Mouse (Mus musculus): Measurements from ENCODE around the gene Olfr1347.

DNA sequence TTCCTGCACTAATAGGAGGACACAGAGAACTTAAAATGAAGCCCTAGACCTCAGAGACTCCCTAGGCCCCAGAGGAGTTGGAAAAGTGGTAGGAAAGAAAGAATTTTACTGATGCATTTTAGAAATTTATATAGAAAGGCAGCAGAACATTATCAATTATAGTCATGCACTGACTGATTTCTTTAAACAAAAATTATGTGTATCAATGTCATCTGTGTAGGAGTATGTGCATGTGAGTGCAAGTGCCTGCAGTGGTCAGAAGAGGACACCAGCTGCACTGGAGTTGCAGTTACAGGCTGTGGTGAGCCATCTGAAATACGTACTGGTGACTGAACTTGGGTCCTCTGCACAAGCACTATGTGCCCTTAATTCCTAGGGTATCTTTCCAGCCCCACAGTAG, at the start of gene Olfr1347:
- TF ChIP-seq CTCF (IDR thresholded peaks at IDR 0.05; ENCODE audit: low read depth) (no peak), EP300 (optimal IDR thresholded peaks at IDR 0.05) (no peak)
